Mouse (Mus musculus) spleen, adult 2 months (tissue): ENCODE measurements around the gene Primpol.

Experiments
- CTCF ChIP-seq: fragments of 200-500 bp; IDR thresholded peaks from 2 replicates; pipeline ENCODE4 v1.5.1; 2011; ENCODE audit warnings: mild to moderate bottlenecking, inconsistent platforms; ENCODE audit not compliant: insufficient read depth, insufficient read length, insufficient replicate concordance; ENCODE audit errors: extremely low read depth
- POLR2A ChIP-seq: fragments of 200-500 bp; IDR thresholded peaks from 2 replicates; pipeline ENCODE4 v1.6.1; 2011; ENCODE audit warnings: low read depth, low read length, inconsistent platforms

GRCm38 (mm10) chr8:46526821-46527220 lies 90.2 kb downstream of the Primpol start:
- TF ChIP-seq POLR2A (no peak), CTCF (no peak)
